ENCODE assay signal across 8 mouse cellular contexts in genomic region chr10:118141018-118141883, GRCm38 (mm10). TPM values are rescaled to one million over a fixed set of nuclear protein-coding genes. Genes with fewer than 3 reads are reported as not detected.
A peak's percentile ranks its signal among the peaks of the same experiment; 100 is the strongest.
DNase-seq lines count a peak whose midpoint lies in the region; ATAC-seq and TF ChIP-seq lines count a peak whose summit lies in the region.

TSS of gene Mdm1 (plus strand) at chr10:118141811.

- no peak for TF ChIP-seq CTCF in MEL (IDR thresholded peaks at IDR 0.05 in 2 of 3, conservative IDR thresholded peaks at IDR 0.05 in 1 of 3; ENCODE audit: control insufficient read depth in 1 of 3, insufficient read depth in 1 of 3, low read depth in 2 of 3, low read length in 3 of 3, poor library complexity in 1 of 3, severe bottlenecking in 1 of 3)
- TF ChIP-seq CTCF in cerebellum, adult 2 months (IDR thresholded peaks at IDR 0.05; ENCODE audit: borderline replicate concordance, insufficient read depth, low read depth, low read length) = no peak
- TF ChIP-seq CTCF in forebrain, postnatal 0 days (IDR thresholded peaks at IDR 0.05; ENCODE audit: low read depth) = no peak

- H3K9me3 ChIP-seq in MEL (replicated peaks; ENCODE audit: insufficient read depth, low read length) = no peaks in the 10 kb centered on the region
- no peaks in the 10 kb centered on the region for H3K9me3 ChIP-seq in forebrain, postnatal 0 days (ENCODE audit: low read length)
- no peaks in the 10 kb centered on the region for H3K9me3 ChIP-seq in lung, embryonic 15.5 days

- peak; percentile 100 for ATAC-seq in forebrain, postnatal 0 days
- peak; percentile 100 for ATAC-seq in lung, embryonic 15.5 days (ENCODE audit: borderline replicate concordance, extremely low read depth, low FRiP score, low TSS enrichment)

- peak; percentile 99 for DNase-seq in MEL (ENCODE audit: low read depth, low spot score)
- DNase-seq in cerebellum, adult 2 months = peak; percentile 97 to 98
- DNase-seq in forebrain, postnatal 0 days = peak; percentile 99
- peak; percentile 98 for DNase-seq in heart, postnatal 4 days
- peak; percentile 97 for DNase-seq in layer of hippocampus, adult 8-10 months (ENCODE audit: low spot score in 2 of 2)
- DNase-seq in ovary, adult 18-20 months (ENCODE audit: low spot score) = peak; percentile 97
- DNase-seq in thymus, postnatal 0 days (ENCODE audit: low spot score) = peak; percentile 99

- peak; percentile 9 to 28; a peak in 1 of 4 replicates for TF ChIP-seq EP300 in MEL (IDR thresholded peaks at IDR 0.05; ENCODE audit: low read depth in 1 of 2, low read length in 2 of 2)

- H3K4me3 ChIP-seq in MEL (ENCODE audit: control insufficient read depth in 1 of 2, insufficient read depth in 1 of 2, low read depth in 2 of 2, low read length in 2 of 2) = peak within 1 kb of the TSS; percentile 54 to 82
- H3K4me3 ChIP-seq in cerebellum, adult 2 months (replicated peaks; ENCODE audit: insufficient read depth, low read depth, low read length) = peak within 1 kb of the TSS; percentile 68
- H3K4me3 ChIP-seq in forebrain, postnatal 0 days (ENCODE audit: low read depth, low read length) = peak within 1 kb of the TSS; percentile 90
- peak within 1 kb of the TSS; percentile 89 for H3K4me3 ChIP-seq in lung, embryonic 15.5 days

- peaks cover 0 to 5% of the 10 kb centered on the region in 2 experiments; a peak in 2 of 4 replicates for H3K36me3 ChIP-seq in MEL (ENCODE audit: control insufficient read depth in 1 of 2, insufficient read depth in 2 of 2, low read length in 2 of 2)
- H3K36me3 ChIP-seq in forebrain, postnatal 0 days (ENCODE audit: insufficient read depth) = no peaks in the 10 kb centered on the region
- H3K36me3 ChIP-seq in lung, embryonic 15.5 days = no peaks in the 10 kb centered on the region

- WGBS in cerebellum, adult 2 months = 4% methylated on average over 47 of the region's 47 CpGs
- 6% methylated on average over 47 of the region's 47 CpGs for WGBS in forebrain, postnatal 0 days
- 4% methylated on average over 47 of the region's 47 CpGs for WGBS in lung, embryonic 15.5 days

- H3K79me2 ChIP-seq in MEL (ENCODE audit: control insufficient read depth, insufficient read depth, low read length, poor library complexity) = peaks cover 8% of the 10 kb centered on the region

- H3K4me1 ChIP-seq in MEL (ENCODE audit: control insufficient read depth in 1 of 2, insufficient read depth in 2 of 2, low read length in 2 of 2) = peaks cover 0 to 13% of the 10 kb centered on the region in 2 experiments; a peak in 3 of 4 replicates
- H3K4me1 ChIP-seq in cerebellum, adult 2 months (ENCODE audit: control insufficient read depth, insufficient read depth, low read length) = no peaks in the 10 kb centered on the region
- H3K4me1 ChIP-seq in forebrain, postnatal 0 days (ENCODE audit: insufficient read depth) = no peaks in the 10 kb centered on the region
- peaks cover 12% of the 10 kb centered on the region for H3K4me1 ChIP-seq in lung, embryonic 15.5 days

- peak; percentile 1; the same call in 1 of the 2 replicates for TF ChIP-seq RAD21 in MEL (IDR thresholded peaks at IDR 0.05; ENCODE audit: low read depth, low read length)

- peak within 1 kb of the TSS; percentile 72 for H3K4me2 ChIP-seq in forebrain, postnatal 0 days (ENCODE audit: low read depth)
- peak within 1 kb of the TSS; percentile 81 for H3K4me2 ChIP-seq in lung, embryonic 15.5 days

- no peaks in the 10 kb centered on the region for H3K27me3 ChIP-seq in MEL (ENCODE audit: control insufficient read depth in 1 of 2, insufficient read depth in 2 of 2, low read length in 2 of 2)
- H3K27me3 ChIP-seq in cerebellum, adult 2 months (ENCODE audit: control insufficient read depth, insufficient read depth, low read length) = no peaks in the 10 kb centered on the region
- H3K27me3 ChIP-seq in forebrain, postnatal 0 days (ENCODE audit: insufficient read depth, low read length) = no peaks in the 10 kb centered on the region
- H3K27me3 ChIP-seq in lung, embryonic 15.5 days = no peaks in the 10 kb centered on the region

- peak; percentile 96 to 100 for TF ChIP-seq POLR2A in MEL (IDR thresholded peaks at IDR 0.05; ENCODE audit: control insufficient read depth in 1 of 2, insufficient read depth in 1 of 2, low read depth in 1 of 2, low read length in 2 of 2, poor library complexity in 1 of 2)
- peak; percentile 52; the same call in 1 of the 2 replicates for TF ChIP-seq POLR2A in cerebellum, adult 2 months (IDR thresholded peaks at IDR 0.05; ENCODE audit: borderline replicate concordance, insufficient read depth, low read length)

- H3K9ac ChIP-seq in MEL (ENCODE audit: control insufficient read depth, low read depth, low read length, poor library complexity, severe bottlenecking) = peak within 1 kb of the TSS; percentile 84
- H3K9ac ChIP-seq in forebrain, postnatal 0 days = peak within 1 kb of the TSS; percentile 53
- peak within 1 kb of the TSS; percentile 70 for H3K9ac ChIP-seq in lung, embryonic 15.5 days

- H3K27ac ChIP-seq in MEL (ENCODE audit: control insufficient read depth, low read depth, low read length) = peak within 1 kb of the TSS; percentile 50
- no peak within 1 kb of the TSS for H3K27ac ChIP-seq in cerebellum, adult 2 months (ENCODE audit: insufficient read depth, low read length)
- no peak within 1 kb of the TSS for H3K27ac ChIP-seq in forebrain, postnatal 0 days (ENCODE audit: low read depth, low read length)
- peak within 1 kb of the TSS; percentile 49 for H3K27ac ChIP-seq in lung, embryonic 15.5 days

TF ChIP-seq in MEL, 35 proteins besides CTCF, POLR2A, EP300 and RAD21:
- peak; percentile 92 for TF ChIP-seq TBP (IDR thresholded peaks at IDR 0.05; ENCODE audit: low read depth, low read length)
- TF ChIP-seq NRF1 (IDR thresholded peaks at IDR 0.05; ENCODE audit: insufficient read depth, low read depth, low read length, poor library complexity, severe bottlenecking) = peak; percentile 77
- TF ChIP-seq ZMIZ1 (IDR thresholded peaks at IDR 0.05; ENCODE audit: low read depth, low read length) = peak; percentile 96
- 0 out of 2 replicates have a peak, but pooled peaks have one; percentile 14 for TF ChIP-seq USF1 (IDR thresholded peaks at IDR 0.05; ENCODE audit: low read depth, low read length)
- peak; percentile 96 for TF ChIP-seq NELFE (IDR thresholded peaks at IDR 0.05; ENCODE audit: low read depth, low read length)
- no peak for TF ChIP-seq ELF1 (IDR thresholded peaks at IDR 0.05; ENCODE audit: low read depth, low read length)
- TF ChIP-seq POLR2AphosphoS5 (IDR thresholded peaks at IDR 0.05; ENCODE audit: borderline replicate concordance, low read depth, low read length) = peak; percentile 82; the same call in 1 of the 2 replicates
- TF ChIP-seq RCOR1 (IDR thresholded peaks at IDR 0.05; ENCODE audit: low read depth, low read length) = no peak
- peak; percentile 86 for TF ChIP-seq MXI1 (IDR thresholded peaks at IDR 0.05; ENCODE audit: low read depth, low read length)
- TF ChIP-seq MYC (IDR thresholded peaks at IDR 0.05; ENCODE audit: low read depth, low read length) = peak; percentile 70; the same call in 1 of the 2 replicates
- TF ChIP-seq ETS1 (IDR thresholded peaks at IDR 0.05; ENCODE audit: low read depth, low read length) = peak; percentile 8; the same call in 1 of the 2 replicates
- no peak for TF ChIP-seq SMC3 (IDR thresholded peaks at IDR 0.05; ENCODE audit: low read depth, low read length)
- TF ChIP-seq HCFC1 (IDR thresholded peaks at IDR 0.05; ENCODE audit: low read depth, low read length) = peak; percentile 57; the same call in 1 of the 2 replicates
- no peak for TF ChIP-seq ZKSCAN1 (IDR thresholded peaks at IDR 0.05; ENCODE audit: low read depth, low read length)
- peak; percentile 64 for TF ChIP-seq TCF12 (IDR thresholded peaks at IDR 0.05; ENCODE audit: low read depth, low read length)
- no peak for TF ChIP-seq UBTF (IDR thresholded peaks at IDR 0.05; ENCODE audit: borderline replicate concordance, insufficient read depth, low read depth, low read length)
- no peak for TF ChIP-seq TAL1 (IDR thresholded peaks at IDR 0.05; ENCODE audit: low read length)
- peak; percentile 88 for TF ChIP-seq POLR2AphosphoS2 (IDR thresholded peaks at IDR 0.05; ENCODE audit: low read length)
- 0 out of 2 replicates have a peak, but pooled peaks have one; percentile 78 for TF ChIP-seq CHD1 (IDR thresholded peaks at IDR 0.05; ENCODE audit: low read depth, low read length)
- TF ChIP-seq MAX (IDR thresholded peaks at IDR 0.05; ENCODE audit: low read length) = peak; percentile 75
- peak; percentile 92 for TF ChIP-seq SIN3A (IDR thresholded peaks at IDR 0.05; ENCODE audit: low read length)

RNA-seq across cellular contexts. Expression of gene Mdm1, which starts in this region (rescaled TPM):
- total RNA-seq in MEL (2012; rRNA removed) = 27.9 and 28.0 TPM in 2 replicates
- 10 to 100 TPM in 1 of 2 experiments, not detected in 1; 44.5 TPM for polyA plus RNA-seq in MEL (2012; ENCODE audit: insufficient read depth in 1 of 2, insufficient read length in 2 of 2, low read depth in 1 of 2, low replicate concordance in 2 of 2, missing spikeins in 1 of 2)
- 15.5 and 16.2 TPM in 2 replicates for polyA plus RNA-seq in cerebellum, adult 2 months (2012; rRNA removed)
- total RNA-seq in forebrain, postnatal 0 days (2014; rRNA removed) = 29.2 and 43.0 TPM in 2 replicates
- polyA plus RNA-seq in forebrain, postnatal 0 days (2015; fragmentation: Nextera tagmentation; extraction: Ambion mirVana) = 17.0 and 22.7 TPM in 2 replicates
- total RNA-seq in heart, postnatal 4 days (2021) = 10 to 100 TPM in 1 of 2 experiments, 1 to 10 TPM in 1; 9.6 to 13.1 TPM
- 10 to 100 TPM in 3 of 4 experiments, 1 to 10 TPM in 1; 8.2 to 13.1 (median 10.8) TPM for total RNA-seq in layer of hippocampus, adult 8-10 months (2022)
- 36.6 and 40.3 TPM in 2 replicates for polyA plus RNA-seq in lung, embryonic 15.5 days (2015; fragmentation: Nextera tagmentation; extraction: Ambion mirVana)
- 32.8 and 34.7 TPM in 2 replicates for polyA plus RNA-seq in thymus, postnatal 0 days (2015; fragmentation: Nextera tagmentation; extraction: Ambion mirVana)

Comparison
In these comparisons a context has a peak if more than half of its experiments do, and no peak if none do; other contexts are left out.
1. H3K27ac ChIP-seq: peak in MEL (single experiment) and lung, embryonic 15.5 days (single experiment); none in cerebellum, adult 2 months (single experiment) and forebrain, postnatal 0 days (single experiment).
2. Peak in every context shown above with its lines, with median percentiles within 50 percentile points of each other: DNase-seq, H3K4me3 ChIP-seq and H3K9ac ChIP-seq.